Mouse (Mus musculus) spleen, postnatal 4 days (tissue): ENCODE results near the gene Trpc5os.

Experiments used
- DNase-seq, 2 experiments: peaks; one replicate each; pipeline ENCODE4 v3.0.0; 2022; ENCODE audit warnings: low spot score in 2 of 2

Gene Trpc5os

GRCm38 (mm10) chrX:144456281-144456680 lies at the start of gene Trpc5os:
Gene Trpc5os (plus strand): TSS chrX:144456581.
- DNase-seq, result no peak

- DNase-seq, result no peak
These were observed 48.3 kb upstream of the Trpc5os start for GRCm38 (mm10) chrX:144408036-144408435.

DNA sequence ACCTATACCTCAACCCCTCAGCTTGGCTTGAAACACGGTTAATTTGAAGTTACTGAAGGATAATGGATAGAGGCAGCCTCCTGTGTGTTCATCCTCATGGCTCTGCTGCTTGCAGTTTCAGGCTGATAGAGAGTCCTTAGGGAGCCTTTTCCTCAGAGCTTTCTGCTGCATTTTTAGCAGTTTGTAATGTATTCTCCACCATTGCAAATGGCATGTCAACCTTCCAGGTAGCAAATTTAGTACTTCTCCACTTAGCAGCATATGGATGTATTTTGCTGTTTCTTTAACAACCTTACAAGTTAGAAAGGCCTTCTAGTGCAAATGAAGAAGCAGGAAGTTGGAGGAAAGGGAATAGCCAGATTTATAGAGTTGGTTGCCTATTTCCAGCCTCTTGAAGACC lies 36.1 kb upstream of the Trpc5os start:
- DNase-seq, result no peak

GRCm38 (mm10) chrX:144421091-144421490 lies 35.3 kb upstream of the Trpc5os start:
- no peak for DNase-seq

DNA sequence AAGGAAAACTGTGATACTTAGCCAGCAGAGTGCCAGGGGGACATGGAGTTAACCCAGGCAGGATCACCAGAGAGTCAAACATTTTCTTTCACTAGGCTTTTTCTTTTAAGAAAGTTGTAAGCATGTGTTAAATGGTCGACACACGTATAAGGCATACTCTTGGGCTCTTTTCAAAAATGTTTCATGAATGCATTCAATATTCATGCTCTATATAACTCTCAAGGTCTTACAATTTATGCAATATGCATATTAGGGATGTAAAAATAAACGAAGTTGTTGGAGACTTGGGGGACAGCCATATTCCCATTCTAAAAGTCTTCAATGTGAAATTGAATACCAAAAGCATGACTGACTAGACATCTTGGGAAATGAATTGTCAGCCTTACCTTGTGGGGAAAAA lies 32.5 kb upstream of the Trpc5os start:
- no peak for DNase-seq

GRCm38 (mm10) chrX:144464416-144464815 lies 8.0 kb downstream of the Trpc5os start:
- no peak for DNase-seq

GRCm38 (mm10) chrX:144491394-144491793 lies 35.0 kb downstream of the Trpc5os start:
- no peak for DNase-seq

- no peak for DNase-seq
These were observed 66.9 kb downstream of the Trpc5os start for GRCm38 (mm10) chrX:144523239-144523638.

- no peak for DNase-seq
These were observed 69.7 kb downstream of the Trpc5os start for GRCm38 (mm10) chrX:144526042-144526441.
